Mouse (Mus musculus) liver, embryonic 13.5 days (tissue): ENCODE measurements around the gene Gpr143. TPM values are rescaled to one million over a fixed set of nuclear protein-coding genes. Genes with fewer than 3 reads are reported as not detected.
A peak's percentile ranks its signal among the peaks of the same experiment; 100 is the strongest.
"Not testable (repeated sequence)": the region's sequence is repeated elsewhere in the genome, so short reads cannot be mapped to it uniquely, and the experiment has no call there.

ENCODE experiments used
- ATAC-seq: fragments of 200-750 bp; cut with Nextera tagmentation; 2 replicates; pipeline ENCODE4 v1.8.0; 2017; ENCODE audit warnings: low read depth, mild to moderate bottlenecking, moderate number of reproducible peaks, moderate library complexity
- DNase-seq: peaks from one replicate; pipeline ENCODE4 v3.0.0; 2022
- H3K27ac ChIP-seq: fragments of 300-500 bp; sonication (generic); 2 replicates; pipeline ENCODE4 v1.5.1; 2015; ENCODE audit warnings: moderate library complexity, mild to moderate bottlenecking, inconsistent platforms
- H3K27me3 ChIP-seq: fragments of 300-500 bp; sonication (generic); 2 replicates; pipeline ENCODE4 v1.6.1; 2015; ENCODE audit warnings: mild to moderate bottlenecking, inconsistent platforms
- H3K36me3 ChIP-seq: fragments of 300-500 bp; sonication (generic); 2 replicates; pipeline ENCODE4 v1.6.1; 2015; ENCODE audit warnings: mild to moderate bottlenecking, inconsistent platforms
- H3K4me1 ChIP-seq: fragments of 300-500 bp; sonication (generic); replicated peaks from 2 replicates; pipeline ENCODE4 v1.6.1; 2015; ENCODE audit warnings: inconsistent platforms
- H3K4me2 ChIP-seq: fragments of 300-500 bp; sonication (generic); 2 replicates; pipeline ENCODE4 v1.6.1; 2015; ENCODE audit warnings: inconsistent platforms, mild to moderate bottlenecking, moderate library complexity
- H3K4me3 ChIP-seq: fragments of 300-500 bp; sonication (generic); replicated peaks from 2 replicates; pipeline ENCODE4 v1.5.1; 2015; ENCODE audit warnings: mild to moderate bottlenecking, inconsistent platforms
- H3K9ac ChIP-seq: fragments of 300-500 bp; sonication (generic); 2 replicates; pipeline ENCODE4 v1.6.1; 2015; ENCODE audit warnings: mild to moderate bottlenecking, inconsistent platforms
- H3K9me3 ChIP-seq: fragments of 300-500 bp; sonication (generic); replicated peaks from 2 replicates; pipeline ENCODE4 v1.6.1; 2016; ENCODE audit warnings: inconsistent platforms
- WGBS: fragments of 180-500 bp; shearing (Covaris S2); methylation state at CpG from one replicate; pipeline ENCODE4 v1.1.7; 2015; ENCODE audit not compliant: insufficient replicate concordance; 5-methylcytosine and 5-hydroxymethylcytosine counted together
- polyA plus RNA-seq: library from polyadenylated mRNA; unstranded; fragments of >200 nt; fragmentation: Nextera tagmentation; extraction: Ambion mirVana; gene quantifications from 2 replicates; pipeline ENCODE4 v1.2.1, GENCODE M21; 2015

The Gpr143 gene
- polyA plus RNA-seq, 1 experiment from 2014 or later: not detected

DNA sequence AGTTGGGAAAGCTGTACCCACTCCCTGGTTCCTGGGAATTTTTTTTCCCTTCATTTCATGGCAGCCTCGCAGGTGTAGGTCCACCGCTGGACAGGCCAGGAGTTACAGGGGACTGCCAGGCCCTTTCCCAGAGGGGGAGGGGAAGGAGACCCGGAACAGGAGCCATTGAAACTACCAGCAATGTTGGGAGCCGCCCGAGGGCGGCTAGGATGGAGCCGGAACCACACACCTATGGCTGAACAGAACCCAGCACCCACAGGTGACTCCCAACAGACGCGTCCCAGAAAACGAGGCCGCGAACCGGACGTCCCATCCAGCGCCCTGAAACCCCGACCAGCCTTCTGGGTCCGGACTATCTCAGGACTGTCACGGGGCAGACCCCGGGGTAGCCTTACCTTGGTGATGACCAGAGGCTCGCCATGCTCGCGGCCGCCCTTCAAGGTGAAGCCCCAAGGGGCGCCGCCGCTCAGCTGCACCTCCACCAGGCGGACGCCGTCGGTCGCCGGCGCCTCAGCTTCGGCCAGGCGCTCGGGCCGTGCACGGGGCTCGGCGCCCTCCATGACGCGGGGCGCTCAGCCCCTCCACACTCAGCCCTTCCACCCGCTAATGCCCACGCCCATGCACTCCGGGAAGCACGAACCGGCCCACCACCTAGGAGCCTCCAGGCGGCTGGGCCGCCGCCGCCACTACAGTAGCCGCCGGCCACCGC lies 12.7 kb upstream of the Gpr143 start, which contains the start of gene Shroom2:
Shroom2 (minus strand) TSS at position 575 of the 709 bp plus-strand sequence.
- 0 out of 2 replicates have a peak within 1 kb of the TSS, but pooled peaks have one; percentile 5 for H3K27ac ChIP-seq
- peaks cover 37% of the 10 kb centered on the region for H3K27me3 ChIP-seq
- peak within 1 kb of the TSS; percentile 48 for H3K4me2 ChIP-seq
- H3K4me3 ChIP-seq: peak within 1 kb of the TSS; percentile 53
- ATAC-seq (peak; percentile 42), DNase-seq (no peak)
- no peaks in the 10 kb centered on the region for H3K9me3 ChIP-seq
- 12% methylated on average over 55 of the region's 55 CpGs for WGBS
- H3K4me1 ChIP-seq: no peaks in the 10 kb centered on the region; the same call in 1 of the 2 replicates
- peak within 1 kb of the TSS; percentile 50 for H3K9ac ChIP-seq
- H3K36me3 ChIP-seq: no peaks in the 10 kb centered on the region

GRCm38 (mm10) chrX:152769600-152770157 lies 12.0 kb upstream of the Gpr143 start:
- Histone ChIP-seq H3K27ac (no peak overlapping the region), H3K9me3 (no peaks in the 10 kb centered on the region), H3K4me3 (peak overlapping the region; percentile 53), H3K9ac (peak overlapping the region; percentile 50), H3K4me2 (peak overlapping the region; percentile 48), H3K36me3 (no peaks in the 10 kb centered on the region), H3K27me3 (peaks cover 37% of the 10 kb centered on the region), H3K4me1 (no peaks in the 10 kb centered on the region; the same call in 1 of the 2 replicates)
- peak; percentile 77 for ATAC-seq
- 9% methylated on average over 46 of the region's 48 CpGs for WGBS
- DNase-seq: no peak

DNA sequence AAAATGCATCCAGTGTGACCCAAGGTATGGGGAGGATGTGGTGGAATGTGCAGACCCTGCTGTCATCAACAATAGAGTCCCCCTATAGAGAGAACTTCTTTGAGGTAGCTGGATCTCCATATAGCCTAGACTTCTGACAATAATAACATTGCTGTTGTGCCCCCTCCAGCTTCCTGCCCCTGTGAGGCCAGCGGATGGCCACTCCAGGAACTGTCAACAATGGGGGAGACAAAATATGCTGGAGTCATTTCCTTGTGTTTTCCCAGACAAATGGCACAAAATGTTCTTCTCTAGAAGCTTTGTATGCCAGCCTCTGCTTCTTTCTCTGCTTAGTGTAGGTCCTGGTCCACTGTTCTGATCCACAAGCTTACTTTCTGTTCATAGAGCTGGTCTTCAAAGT lies 6.4 kb downstream of the Gpr143 start:
- Histone ChIP-seq H3K27me3 (peaks cover 2% of the 10 kb centered on the region; the same call in 1 of the 2 replicates), H3K27ac (no peak overlapping the region), H3K4me3 (no peak overlapping the region), H3K9ac (no peak overlapping the region), H3K9me3 (no peaks in the 10 kb centered on the region), H3K4me1 (no peaks in the 10 kb centered on the region), H3K4me2 (no peak overlapping the region), H3K36me3 (no peaks in the 10 kb centered on the region)
- DNase-seq (no peak), ATAC-seq (no peak)
- 45% methylated on average over 1 of the region's 1 CpGs for whole genome bisulfite sequencing

DNA sequence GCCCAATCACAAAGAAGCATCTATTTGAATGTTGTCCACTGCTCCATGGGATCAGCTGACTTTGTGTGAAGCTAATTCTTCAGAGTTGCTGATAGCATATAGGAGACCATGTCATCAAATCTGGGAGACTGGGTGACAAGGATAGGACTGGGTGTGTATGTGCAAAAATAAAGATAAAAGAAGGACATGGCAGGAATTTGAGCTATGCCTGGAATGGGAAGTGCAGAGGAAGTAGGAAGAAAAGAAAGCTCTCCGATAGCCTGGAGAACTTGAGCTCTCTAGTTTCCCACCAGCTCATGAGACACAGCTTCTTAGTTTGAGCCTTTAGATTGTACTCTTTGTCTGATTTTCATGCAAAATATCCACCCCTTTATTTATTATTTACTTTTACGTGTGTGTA lies 6.9 kb downstream of the Gpr143 start:
- Histone ChIP-seq H3K9me3 (no peaks in the 10 kb centered on the region), H3K4me2 (no peak overlapping the region), H3K4me1 (no peaks in the 10 kb centered on the region), H3K27ac (no peak overlapping the region), H3K27me3 (peaks cover 2% of the 10 kb centered on the region; the same call in 1 of the 2 replicates), H3K4me3 (no peak overlapping the region), H3K36me3 (no peaks in the 10 kb centered on the region), H3K9ac (no peak overlapping the region)
- ATAC-seq: no peak
- DNase-seq: no peak
- 41% methylated on average over 2 of the region's 2 CpGs for WGBS

DNA sequence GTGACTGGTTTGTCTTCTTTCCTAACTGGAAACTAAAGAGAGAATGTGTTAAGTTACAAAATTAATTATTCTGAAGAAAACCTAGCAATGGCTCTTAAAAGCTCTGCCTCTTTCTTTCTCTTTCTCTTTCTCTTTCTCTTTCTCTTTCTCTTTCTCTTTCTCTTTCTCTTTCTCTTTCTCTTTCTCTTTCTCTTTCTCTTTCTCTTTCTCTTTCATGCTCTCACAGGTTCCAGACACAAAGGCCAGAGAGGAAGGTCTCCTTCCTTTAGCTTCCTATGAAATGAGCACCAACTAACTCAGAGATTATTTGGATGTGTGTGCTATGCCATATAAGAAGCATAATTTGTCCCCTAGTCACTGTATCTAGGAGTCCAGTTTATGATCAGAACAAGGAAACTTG lies 23.6 kb downstream of the Gpr143 start:
- DNase-seq (no peak), ATAC-seq (no peak)
- Histone ChIP-seq H3K27ac (no peak overlapping the region), H3K9ac (no peak overlapping the region), H3K4me2 (no peak overlapping the region), H3K27me3 (no peaks in the 10 kb centered on the region), H3K9me3 (no peaks in the 10 kb centered on the region), H3K36me3 (no peaks in the 10 kb centered on the region), H3K4me1 (no peaks in the 10 kb centered on the region), H3K4me3 (no peak overlapping the region)

DNA sequence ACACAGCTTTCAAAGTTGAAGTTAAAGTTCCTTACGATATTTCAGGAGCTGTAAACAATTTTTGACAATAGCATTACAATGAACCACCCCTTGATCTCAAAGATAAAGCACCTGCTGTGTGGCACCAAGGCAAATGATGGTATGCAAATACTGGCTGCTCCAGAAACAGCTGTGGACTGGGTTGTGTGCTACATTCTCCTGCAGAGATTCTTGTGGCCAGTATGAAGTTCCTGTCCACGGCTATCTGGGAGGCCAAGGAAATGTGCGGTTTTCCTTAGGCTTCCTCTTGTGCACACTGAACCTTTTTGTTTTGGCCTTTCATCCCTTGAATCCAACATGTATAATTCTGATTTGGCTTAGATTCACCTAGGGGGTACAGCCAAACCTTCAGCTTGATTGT lies 31.6 kb downstream of the Gpr143 start:
- no peak for DNase-seq
- WGBS: 34% methylated on average over 3 of the region's 3 CpGs
- Histone ChIP-seq H3K4me2 (no peak overlapping the region), H3K27me3 (no peaks in the 10 kb centered on the region), H3K4me1 (no peaks in the 10 kb centered on the region), H3K9me3 (no peaks in the 10 kb centered on the region), H3K27ac (no peak overlapping the region), H3K9ac (no peak overlapping the region), H3K4me3 (no peak overlapping the region), H3K36me3 (no peaks in the 10 kb centered on the region)
- ATAC-seq: no peak

GRCm38 (mm10) chrX:152818996-152819395 lies 37.3 kb downstream of the Gpr143 start:
- Histone ChIP-seq H3K36me3 (no peaks in the 10 kb centered on the region), H3K27ac (no peak overlapping the region), H3K4me1 (no peaks in the 10 kb centered on the region), H3K4me3 (no peak overlapping the region), H3K9me3 (no peaks in the 10 kb centered on the region), H3K27me3 (0 out of 2 replicates have a peak, but pooled peaks cover 3% of the 10 kb centered on the region), H3K4me2 (no peak overlapping the region), H3K9ac (no peak overlapping the region)
- no peak for DNase-seq
- no peak for ATAC-seq

DNA sequence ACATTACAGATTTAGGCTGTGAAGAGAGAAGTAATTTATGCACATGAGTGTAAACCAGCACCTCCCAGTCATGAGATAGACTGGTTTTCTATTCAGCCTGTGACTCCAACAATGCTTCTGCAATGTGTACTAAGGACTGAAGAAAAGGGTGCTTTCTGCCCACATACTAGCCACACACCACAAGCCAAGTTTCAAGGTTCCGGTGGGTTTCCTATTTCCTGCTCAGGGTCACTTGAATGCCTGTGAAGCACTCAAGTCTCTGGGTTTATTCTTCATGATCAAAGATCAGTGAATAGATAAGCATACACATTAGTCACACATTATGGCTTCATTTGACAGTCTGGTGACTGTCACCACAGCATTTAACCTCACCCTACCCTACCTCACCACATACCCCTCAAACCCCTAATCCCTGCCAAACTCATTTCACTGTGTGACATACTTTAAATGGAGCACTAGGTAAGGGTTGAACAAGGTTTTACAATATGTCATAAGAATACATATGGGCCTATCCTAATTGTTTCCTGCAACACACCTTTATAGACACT lies 49.4 kb downstream of the Gpr143 start:
- WGBS: no CpG with 5 or more reads among the region's 1 CpGs

GRCm38 (mm10) chrX:152834940-152835339 lies 53.2 kb downstream of the Gpr143 start:
- not testable (repeated sequence) for H3K4me1 ChIP-seq

More for the DNA sequence above, 49.4 kb downstream of the Gpr143 start:
- H3K9ac ChIP-seq, H3K4me3 ChIP-seq, H3K27ac ChIP-seq, ATAC-seq, H3K4me1 ChIP-seq, DNase-seq, H3K36me3 ChIP-seq, H3K27me3 ChIP-seq, H3K4me2 ChIP-seq, H3K9me3 ChIP-seq: not testable (repeated sequence)

DNA sequence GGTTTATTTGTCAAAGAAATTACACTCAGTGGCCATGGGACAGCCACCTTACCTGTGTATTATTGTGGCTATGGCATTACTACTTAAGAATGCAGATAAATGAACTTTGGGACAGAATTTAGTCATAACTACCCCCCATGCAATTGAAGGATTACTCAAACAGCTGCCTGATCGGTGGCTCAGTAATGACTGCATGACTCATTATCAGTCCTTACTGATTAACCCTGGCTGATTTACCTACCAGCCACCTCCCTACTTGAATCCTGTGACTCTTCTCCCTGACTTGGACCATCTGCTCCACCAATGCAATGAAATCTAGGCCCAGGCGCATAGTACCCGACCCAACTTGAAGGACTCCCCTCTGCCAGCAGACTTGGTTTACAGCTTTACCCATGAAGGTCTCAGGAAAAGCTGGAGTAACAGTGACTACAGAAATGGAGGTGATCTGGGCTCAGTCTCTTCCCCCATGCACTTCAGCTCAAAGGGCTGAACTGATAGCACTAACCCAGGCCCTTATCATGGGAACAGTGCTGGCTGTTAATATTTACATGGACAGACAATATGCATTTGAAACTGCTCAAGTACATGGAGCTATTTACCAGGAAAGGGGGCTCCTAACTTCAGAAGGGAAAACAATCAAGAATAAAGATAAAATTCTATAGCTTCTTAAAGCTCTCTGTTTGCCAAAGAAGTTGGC lies 73.5 kb downstream of the Gpr143 start:
- no peaks in the 10 kb centered on the region for H3K36me3 ChIP-seq
- no peak overlapping the region for H3K27ac ChIP-seq
- DNase-seq (no peak), ATAC-seq (no peak)
- no peak overlapping the region for H3K4me3 ChIP-seq
- H3K27me3 ChIP-seq: no peaks in the 10 kb centered on the region
- no peak overlapping the region for H3K4me2 ChIP-seq
- no peak overlapping the region for H3K9ac ChIP-seq
- no peaks in the 10 kb centered on the region for H3K4me1 ChIP-seq
- no peaks in the 10 kb centered on the region for H3K9me3 ChIP-seq
- WGBS: 71% methylated on average over 3 of the region's 3 CpGs

More at GRCm38 (mm10) chrX:152834940-152835339, 53.2 kb downstream of the Gpr143 start:
- not testable (repeated sequence) for H3K9ac ChIP-seq, DNase-seq, ATAC-seq, H3K4me3 ChIP-seq, H3K4me2 ChIP-seq, H3K27ac ChIP-seq, H3K36me3 ChIP-seq, H3K9me3 ChIP-seq, H3K27me3 ChIP-seq
- 24% methylated on average over 5 of the region's 5 CpGs for WGBS
